Mouse (Mus musculus): ENCODE data around the gene Nuak1. TPM values are rescaled to one million over a fixed set of nuclear protein-coding genes. Genes with fewer than 3 reads are reported as not detected.

Gene Nuak1
- total RNA-seq, 2 experiments from 2014 or later, result 12.5 to 17.6 TPM

- no peak for DNase-seq
Observed at GRCm38 (mm10) chr10:84381276-84381798, 59.1 kb downstream of the Nuak1 start.

- DNase-seq, result no peak
Observed at GRCm38 (mm10) chr10:84379366-84379765, 61.0 kb downstream of the Nuak1 start.

GRCm38 (mm10) chr10:84377956-84378355 lies 62.4 kb downstream of the Nuak1 start:
- DNase-seq, result no peak

- no peak for DNase-seq
Observed at GRCm38 (mm10) chr10:84376346-84376745, 64.1 kb downstream of the Nuak1 start.

- no peak for DNase-seq
Observed at GRCm38 (mm10) chr10:84374996-84375395, 65.4 kb downstream of the Nuak1 start.

- no peak for DNase-seq
Observed at GRCm38 (mm10) chr10:84373476-84373875, 66.9 kb downstream of the Nuak1 start.

GRCm38 (mm10) chr10:84372161-84373095 lies 68.0 kb downstream of the Nuak1 start:
- no peak for DNase-seq

GRCm38 (mm10) chr10:84371681-84372160 lies 68.7 kb downstream of the Nuak1 start:
- DNase-seq, result no peak

GRCm38 (mm10) chr10:84371230-84371629 lies 69.2 kb downstream of the Nuak1 start:
- DNase-seq, result no peak

- no peak for DNase-seq
Observed at GRCm38 (mm10) chr10:84369646-84370314, 70.6 kb downstream of the Nuak1 start.

- no peak for DNase-seq
Observed at GRCm38 (mm10) chr10:84368185-84368584, 72.2 kb downstream of the Nuak1 start.

GRCm38 (mm10) chr10:84365166-84365865 lies 75.1 kb downstream of the Nuak1 start:
- DNase-seq, result no peak

- no peak for DNase-seq
Observed at GRCm38 (mm10) chr10:84363833-84364232, 76.6 kb downstream of the Nuak1 start.

- DNase-seq, result no peak
Observed at GRCm38 (mm10) chr10:84360953-84361352, 79.4 kb downstream of the Nuak1 start.

- DNase-seq, result no peak
Observed at GRCm38 (mm10) chr10:84360391-84360790, 80.0 kb downstream of the Nuak1 start.

- no peak for DNase-seq
Observed at GRCm38 (mm10) chr10:84358738-84359120, 81.7 kb downstream of the Nuak1 start.

- DNase-seq, result no peak
Observed at GRCm38 (mm10) chr10:84357997-84358737, 82.2 kb downstream of the Nuak1 start.

- no peak for DNase-seq
Observed at GRCm38 (mm10) chr10:84357593-84357992, 82.8 kb downstream of the Nuak1 start.

- no peak for DNase-seq
Observed at GRCm38 (mm10) chr10:84354323-84354722, 86.1 kb downstream of the Nuak1 start.

- no peak for DNase-seq
Observed at GRCm38 (mm10) chr10:84345730-84346129, 94.7 kb downstream of the Nuak1 start.

- no peak for DNase-seq
Observed at GRCm38 (mm10) chr10:84343536-84343935, 96.9 kb downstream of the Nuak1 start.

- DNase-seq, result no peak
Observed at GRCm38 (mm10) chr10:84339456-84339855, 100.9 kb downstream of the Nuak1 start.
